ENCODE assay signal across 17 mouse cellular contexts in the genomic region with DNA sequence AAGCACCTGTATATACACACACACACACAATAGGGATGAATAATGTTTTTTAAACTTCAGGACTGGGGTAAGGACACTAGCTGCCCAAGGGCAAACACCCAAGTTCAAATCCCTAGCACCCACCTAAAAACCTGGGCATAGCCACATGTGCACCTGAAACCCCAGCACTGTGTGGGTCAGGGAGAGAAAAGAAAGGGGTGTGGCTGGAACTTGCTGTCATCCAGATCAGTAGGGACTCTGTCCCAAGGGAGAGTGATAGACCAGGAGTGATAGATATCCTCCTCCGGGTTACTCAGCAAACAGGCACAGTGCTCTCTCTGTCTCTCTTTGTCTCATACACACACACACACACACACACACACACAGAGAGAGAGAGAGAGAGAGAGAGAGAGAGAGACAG. TPM values are rescaled to one million over a fixed set of nuclear protein-coding genes. Genes with fewer than 3 reads are reported as not detected.
DNase-seq lines count a peak whose midpoint lies in the region; ATAC-seq and TF ChIP-seq lines count a peak whose summit lies in the region.
"Had no signal": no experiment of that assay in that cellular context is flagged by ENCODE, and none has a peak within 500 bp of the region (broad histone marks: within the 10 kb centered on the region; RNA-seq: fewer than 3 reads in every experiment).

No protein-coding gene starts in this region.

- TF ChIP-seq CTCF in C2C12 (IDR thresholded peaks at IDR 0.05; ENCODE audit: control insufficient read depth, insufficient read depth, insufficient read length): no peak
- no peak for TF ChIP-seq CTCF in thymus, adult 2 months (IDR thresholded peaks at IDR 0.05; ENCODE audit: borderline replicate concordance, control insufficient read depth, extremely low read depth, insufficient read depth, low read length, poor library complexity)

- DNase-seq in heart, embryonic 10.5 days (ENCODE audit: low spot score): no peak
- no peak for DNase-seq in heart, adult 9 months (ENCODE audit: low spot score in 2 of 2)
- DNase-seq in ovary, postnatal 14 days (ENCODE audit: low spot score): no peak
- no peak for DNase-seq in thymus, adult 2 months
- DNase-seq in left cerebral cortex, postnatal 4 days: no peak
- DNase-seq: adrenal gland, postnatal 36 days; B cell, adult 2 months; cerebellum, adult 8-10 months; heart, adult 2 months; lung, postnatal 36 days; thymus, postnatal 25 days had no signal

- no peak for TF ChIP-seq POLR2A in thymus, adult 2 months (IDR thresholded peaks at IDR 0.05; ENCODE audit: control insufficient read depth, extremely low read depth, insufficient read depth, low read length, poor library complexity)

- intact Hi-C loops in left cerebral cortex, postnatal 4 days (cut with DNase I): no loop called here

- 0 out of 2 replicates have a peak overlapping the region, but pooled peaks have one; percentile 39 for H3K9ac ChIP-seq in forebrain, embryonic 13.5 days
- no peak overlapping the region; the same call in 1 of the 2 replicates for H3K9ac ChIP-seq in midbrain, embryonic 12.5 days (replicated peaks)
- H3K9ac ChIP-seq: limb, embryonic 12.5 days had no signal

- no peaks in the 10 kb centered on the region for H3K27me3 ChIP-seq in heart, embryonic 10.5 days (ENCODE audit: insufficient read depth, poor library complexity, severe bottlenecking)
- H3K27me3 ChIP-seq in C2C12 (ENCODE audit: control insufficient read depth, insufficient read depth, insufficient read length): no peaks in the 10 kb centered on the region
- H3K27me3 ChIP-seq in forebrain, embryonic 13.5 days: no peaks in the 10 kb centered on the region
- peaks cover 4% of the 10 kb centered on the region; the same call in 1 of the 2 replicates for H3K27me3 ChIP-seq in midbrain, embryonic 12.5 days
- H3K27me3 ChIP-seq in thymus, adult 2 months (ENCODE audit: control insufficient read depth, insufficient read depth, low read length): no peaks in the 10 kb centered on the region; the same call in 1 of the 2 replicates
- H3K27me3 ChIP-seq: Patski had no signal

- peaks cover 18% of the 10 kb centered on the region for H3K4me1 ChIP-seq in heart, embryonic 10.5 days
- H3K4me1 ChIP-seq in forebrain, embryonic 13.5 days: peaks cover 32% of the 10 kb centered on the region
- H3K4me1 ChIP-seq in midbrain, embryonic 12.5 days: peaks cover 25% of the 10 kb centered on the region
- H3K4me1 ChIP-seq in thymus, adult 2 months (replicated peaks; ENCODE audit: control insufficient read depth, insufficient read depth, low read length): peaks cover 2% of the 10 kb centered on the region

- peak overlapping the region; percentile 3 for H3ac ChIP-seq in C2C12 (ENCODE audit: control insufficient read depth, insufficient read length, low read depth)

- H3K9me3 ChIP-seq in heart, embryonic 10.5 days: no peaks in the 10 kb centered on the region
- H3K9me3 ChIP-seq in forebrain, embryonic 13.5 days (replicated peaks): no peaks in the 10 kb centered on the region
- no peaks in the 10 kb centered on the region for H3K9me3 ChIP-seq in midbrain, embryonic 12.5 days
- H3K9me3 ChIP-seq: limb, embryonic 12.5 days had no signal

- no peak overlapping the region for H3K4me3 ChIP-seq in heart, embryonic 10.5 days
- no peak overlapping the region for H3K4me3 ChIP-seq in C2C12 (ENCODE audit: insufficient read depth, poor library complexity, severe bottlenecking)
- 0 out of 2 replicates have a peak overlapping the region, but pooled peaks have one; percentile 59 for H3K4me3 ChIP-seq in forebrain, embryonic 13.5 days
- no peak overlapping the region for H3K4me3 ChIP-seq in midbrain, embryonic 12.5 days
- H3K4me3 ChIP-seq in thymus, adult 2 months (ENCODE audit: control insufficient read depth, insufficient read depth, low read length): no peak overlapping the region

- no peaks in the 10 kb centered on the region for H3K79me2 ChIP-seq in C2C12 (ENCODE audit: control insufficient read depth, insufficient read depth)

- H3K36me3 ChIP-seq in heart, embryonic 10.5 days: no peaks in the 10 kb centered on the region
- no peaks in the 10 kb centered on the region for H3K36me3 ChIP-seq in C2C12 (ENCODE audit: control insufficient read depth, insufficient read depth)
- no peaks in the 10 kb centered on the region for H3K36me3 ChIP-seq in forebrain, embryonic 13.5 days (ENCODE audit: poor library complexity, severe bottlenecking)
- no peaks in the 10 kb centered on the region for H3K36me3 ChIP-seq in midbrain, embryonic 12.5 days
- H3K36me3 ChIP-seq in thymus, adult 2 months (ENCODE audit: control insufficient read depth, insufficient read depth, low read length): no peaks in the 10 kb centered on the region
- H3K36me3 ChIP-seq: limb, embryonic 12.5 days had no signal

- 56% methylated on average over 1 of the region's 1 CpGs for WGBS in heart, embryonic 10.5 days
- 77% methylated on average over 1 of the region's 1 CpGs for WGBS in forebrain, embryonic 13.5 days
- WGBS in midbrain, embryonic 12.5 days: 100% methylated on average over 1 of the region's 1 CpGs
- 93% methylated on average over 1 of the region's 1 CpGs for WGBS in thymus, adult 2 months

- H3K79me3 ChIP-seq in C2C12 (ENCODE audit: low read depth): no peaks in the 10 kb centered on the region

- peak overlapping the region; percentile 6; the same call in 1 of the 2 replicates for H3K27ac ChIP-seq in heart, embryonic 10.5 days
- H3K27ac ChIP-seq in forebrain, embryonic 13.5 days: peak overlapping the region; percentile 32; the same call in 1 of the 2 replicates
- 0 out of 2 replicates have a peak overlapping the region, but pooled peaks have one; percentile 20 for H3K27ac ChIP-seq in midbrain, embryonic 12.5 days (replicated peaks)
- no peak overlapping the region for H3K27ac ChIP-seq in thymus, adult 2 months (ENCODE audit: control insufficient read depth, insufficient read depth, low read length)
- H3K27ac ChIP-seq: limb, embryonic 12.5 days had no signal

- peak overlapping the region; percentile 62 for H3K4me2 ChIP-seq in forebrain, embryonic 13.5 days
- H3K4me2 ChIP-seq in midbrain, embryonic 12.5 days (replicated peaks): peak overlapping the region; percentile 61

- ATAC-seq in forebrain, embryonic 13.5 days: no peak
- no peak for ATAC-seq in midbrain, embryonic 12.5 days (ENCODE audit: low FRiP score, low read depth)
- ATAC-seq: Patski had no signal

TF ChIP-seq in C2C12, 6 proteins besides CTCF, POLR2A, EP300 and RAD21:
- TF ChIP-seq FOSL1 (IDR thresholded peaks at IDR 0.05; ENCODE audit: insufficient read depth, low read length, poor library complexity, severe bottlenecking) (no peak), USF1 (IDR thresholded peaks at IDR 0.05; ENCODE audit: low read depth) (no peak), MYOG (IDR thresholded peaks at IDR 0.05; ENCODE audit: control insufficient read depth, extremely low read depth, insufficient read length) (no peak), MYOD1 (IDR thresholded peaks at IDR 0.05; ENCODE audit: control insufficient read depth, insufficient read length, low read depth) (no peak), CEBPB (IDR thresholded peaks at IDR 0.05; ENCODE audit: low read depth) (no peak), MAX (IDR thresholded peaks at IDR 0.05) (no peak)

RNA-seq across cellular contexts. Expression of gene Hlcs, which starts 2.0 kb away (rescaled TPM):
- 10.8 and 11.0 TPM in 2 replicates for polyA plus RNA-seq in heart, embryonic 10.5 days (2016; fragmentation: Nextera tagmentation; extraction: Ambion mirVana)
- 1.7 TPM for polyA plus RNA-seq in C2C12 (2012; fragmentation: generic; extraction: Trizol)
- polyA plus RNA-seq in forebrain, embryonic 13.5 days (2015; fragmentation: Nextera tagmentation; extraction: Ambion mirVana): 9.0 and 9.8 TPM in 2 replicates
- 12.6 and 13.3 TPM in 2 replicates for polyA plus RNA-seq in midbrain, embryonic 12.5 days (2016; fragmentation: Nextera tagmentation; extraction: Ambion mirVana)
- 7.8 and 9.3 TPM in 2 replicates for polyA plus RNA-seq in thymus, adult 2 months (2012; rRNA removed)
- 10 to 100 TPM; 11.7 to 11.8 TPM for total RNA-seq in left cerebral cortex, postnatal 4 days (2021)

RNA-seq across cellular contexts. Expression of gene Ripply3, which starts 16.8 kb away (rescaled TPM):
- 4.3 and 8.1 TPM in 2 replicates for polyA plus RNA-seq in heart, embryonic 10.5 days (2016; fragmentation: Nextera tagmentation; extraction: Ambion mirVana)
- polyA plus RNA-seq in C2C12 (2012; fragmentation: generic; extraction: Trizol): 0.22 TPM
- polyA plus RNA-seq in forebrain, embryonic 13.5 days (2015; fragmentation: Nextera tagmentation; extraction: Ambion mirVana): 2.1 and 2.8 TPM in 2 replicates
- polyA plus RNA-seq in midbrain, embryonic 12.5 days (2016; fragmentation: Nextera tagmentation; extraction: Ambion mirVana): 3.4 and 3.9 TPM in 2 replicates
- 1.3 and 1.6 TPM in 2 replicates for polyA plus RNA-seq in thymus, adult 2 months (2012; rRNA removed)
- under 1 TPM; 0.32 to 0.60 TPM for total RNA-seq in left cerebral cortex, postnatal 4 days (2021)
- total RNA-seq: neutrophil, adult 5-6 weeks had no signal
- polyA plus RNA-seq: Patski had no signal

RNA-seq across cellular contexts. Expression of gene Ttc3, which starts 59.0 kb away (rescaled TPM):
- 173 and 197 TPM in 2 replicates for polyA plus RNA-seq in heart, embryonic 10.5 days (2016; fragmentation: Nextera tagmentation; extraction: Ambion mirVana)
- 16.2 TPM for polyA plus RNA-seq in C2C12 (2012; fragmentation: generic; extraction: Trizol)
- polyA plus RNA-seq in forebrain, embryonic 13.5 days (2015; fragmentation: Nextera tagmentation; extraction: Ambion mirVana): 644 and 681 TPM in 2 replicates
- polyA plus RNA-seq in midbrain, embryonic 12.5 days (2016; fragmentation: Nextera tagmentation; extraction: Ambion mirVana): 618 and 658 TPM in 2 replicates
- polyA plus RNA-seq in thymus, adult 2 months (2012; rRNA removed): 63.6 and 72.1 TPM in 2 replicates
- total RNA-seq in left cerebral cortex, postnatal 4 days (2021): 100 to 1,000 TPM; 862 to 884 TPM
